Mouse (Mus musculus): ENCODE measurements at regions not wholly inside any gene's neighbourhood (a gene's known extent, or its start where the extent isn't known, plus 50 kb on each side); places are given as distances from the start of the nearest gene placed in this dataset.

GRCm38 (mm10) chr1:89373806-89374205, 80.8 kb upstream of the Agap1 start:
- TF ChIP-seq CTCF (IDR thresholded peaks at IDR 0.05; ENCODE audit: low read depth, low read length) (no peak), POLR2A (IDR thresholded peaks at IDR 0.05; ENCODE audit: extremely low read depth, insufficient read depth, low read length) (no peak)
